Mouse (Mus musculus) c-Kit-positive CD71-negative TER-119-negative erythroid progenitor cells, embryonic 14.5 days (primary cell): Measurements from ENCODE around the gene Plekhm3.
A peak's percentile ranks its signal among the peaks of the same experiment; 100 is the strongest.

Source experiments
- DNase-seq: peaks from one replicate; pipeline ENCODE4 v3.0.0-alpha.2; 2013; ENCODE audit warnings: low read depth

The Plekhm3 gene

DNA sequence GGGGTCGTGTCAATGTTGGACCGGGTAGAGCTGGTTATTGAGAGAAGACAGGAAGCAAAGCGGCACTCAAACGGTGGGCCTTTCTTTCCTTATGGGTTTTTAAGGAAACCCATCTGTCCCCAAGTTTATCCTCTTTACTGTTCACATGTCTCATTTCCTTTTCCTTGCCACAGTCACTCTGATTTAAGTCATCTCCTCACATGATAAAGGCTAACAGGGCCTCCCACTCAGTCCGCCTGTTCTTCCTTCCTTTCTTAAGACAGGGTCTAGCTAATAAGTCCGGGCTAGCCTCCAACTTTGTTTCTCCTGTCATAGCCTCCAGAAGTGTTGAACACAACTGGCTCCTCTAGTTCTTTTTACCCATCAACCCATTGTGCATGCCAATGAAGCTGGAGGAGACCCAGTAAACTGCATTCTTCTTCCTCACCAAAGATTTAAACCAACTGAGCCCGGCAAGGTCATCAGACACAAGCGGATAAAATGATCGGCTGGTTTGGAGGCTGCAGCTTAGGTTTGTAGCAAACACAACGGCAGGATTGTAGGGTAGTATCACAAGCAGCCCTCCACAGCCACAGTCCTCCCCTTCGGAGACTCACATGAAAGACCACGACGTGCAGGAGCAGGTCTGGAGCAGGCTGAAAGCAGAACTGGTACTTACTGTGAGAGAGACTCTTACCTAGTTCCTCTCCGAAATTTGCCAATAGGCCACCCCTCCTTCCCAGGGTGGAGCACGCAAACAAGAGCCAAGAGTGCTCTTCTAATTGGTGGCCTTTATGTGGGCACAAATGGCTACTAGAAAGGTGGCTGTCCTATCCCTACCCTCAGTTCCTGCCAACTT lies 29.0 kb downstream of the Plekhm3 start:
- DNase-seq, result no peak

DNA sequence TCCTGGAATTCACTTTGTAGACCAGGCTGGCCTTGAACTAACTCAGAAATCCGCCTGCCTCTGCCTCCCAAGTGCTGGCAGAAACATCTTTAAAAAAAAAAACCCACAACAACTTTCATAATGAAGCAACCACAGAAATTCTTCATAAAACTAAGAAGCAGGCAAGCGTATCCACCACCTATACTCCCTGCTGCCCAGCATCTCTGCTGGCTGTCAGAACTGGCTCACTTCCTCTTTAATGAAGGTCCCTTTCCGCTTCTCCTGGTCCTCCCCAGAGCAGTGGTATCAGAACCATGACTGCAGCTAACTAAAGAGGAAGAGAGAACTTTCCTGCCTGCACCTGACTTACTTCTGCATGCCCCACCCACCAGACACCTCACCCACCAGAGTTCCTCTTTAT lies 31.0 kb downstream of the Plekhm3 start:
- peak; percentile 52 for DNase-seq

DNA sequence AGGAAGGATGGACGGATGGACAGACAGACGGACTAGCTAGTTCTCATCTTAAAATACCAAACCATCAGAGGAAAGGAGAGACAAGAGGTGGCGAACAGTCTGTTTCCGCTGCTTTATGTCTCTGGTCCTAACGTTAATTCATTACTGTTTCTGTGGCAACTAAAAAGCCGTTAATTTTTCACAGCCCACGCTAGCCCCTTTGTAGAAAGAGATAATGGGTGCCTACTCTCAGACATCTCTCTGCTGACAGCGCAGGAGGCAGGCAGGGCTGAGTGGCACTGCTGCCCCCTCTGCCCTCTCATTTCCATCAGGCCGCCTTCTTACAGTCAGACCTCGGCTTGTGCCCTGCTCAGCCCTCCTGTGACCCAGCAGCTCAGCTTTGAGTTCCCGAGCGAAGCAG lies 32.3 kb downstream of the Plekhm3 start:
- no peak for DNase-seq

DNA sequence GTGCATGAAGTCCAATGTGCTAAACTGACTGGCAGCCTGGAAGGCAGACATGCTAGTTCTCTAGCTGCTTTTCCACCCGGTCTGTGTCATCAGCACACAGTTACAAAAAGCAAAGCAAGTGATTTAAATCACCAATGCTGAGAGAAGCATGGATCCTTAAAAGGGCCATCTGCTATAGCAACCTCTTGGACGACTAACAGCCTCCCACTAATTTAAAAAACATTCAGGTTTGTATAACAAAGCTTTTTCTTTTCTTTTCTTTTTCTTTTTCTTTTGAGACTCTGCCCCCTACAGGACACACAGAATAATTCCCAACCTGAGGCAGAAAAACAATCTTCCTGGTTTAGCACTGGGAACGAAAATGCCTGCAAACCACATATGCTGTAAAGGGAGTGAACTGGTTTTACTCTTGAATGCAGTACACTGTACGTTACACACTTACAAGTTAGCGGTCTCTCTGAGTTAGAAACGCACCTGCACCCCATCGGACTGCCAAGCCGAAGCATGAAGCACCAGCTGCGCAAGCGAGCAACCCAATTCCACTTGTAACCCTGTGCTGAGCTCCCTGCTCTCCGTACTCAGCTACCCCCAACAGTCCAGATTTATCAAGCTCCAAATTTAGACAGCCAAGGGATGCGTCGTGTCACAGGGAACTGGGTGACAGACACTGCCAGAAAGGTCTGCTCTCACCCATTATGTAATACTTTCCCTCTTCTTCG lies 37.7 kb downstream of the Plekhm3 start:
- no peak for DNase-seq

DNA sequence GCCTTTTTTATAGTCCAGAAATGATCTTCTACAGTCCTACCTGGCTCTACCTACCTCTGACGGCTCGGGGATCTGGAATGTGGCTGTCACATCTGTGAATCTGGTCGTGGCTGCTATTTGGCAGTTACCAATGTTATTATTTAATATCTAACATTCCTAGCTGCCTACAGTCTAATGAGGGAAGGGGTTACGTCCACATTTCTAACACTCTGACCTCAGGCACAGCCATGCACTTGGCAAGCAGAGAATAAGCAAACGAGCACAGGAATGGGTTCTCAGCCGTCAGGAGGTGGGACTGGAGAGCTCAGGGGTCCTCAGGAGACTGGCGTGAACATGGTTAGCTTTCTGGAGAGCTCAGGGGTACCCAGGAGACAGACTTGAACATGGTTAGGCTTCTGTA lies 38.7 kb downstream of the Plekhm3 start:
- DNase-seq, result no peak

DNA sequence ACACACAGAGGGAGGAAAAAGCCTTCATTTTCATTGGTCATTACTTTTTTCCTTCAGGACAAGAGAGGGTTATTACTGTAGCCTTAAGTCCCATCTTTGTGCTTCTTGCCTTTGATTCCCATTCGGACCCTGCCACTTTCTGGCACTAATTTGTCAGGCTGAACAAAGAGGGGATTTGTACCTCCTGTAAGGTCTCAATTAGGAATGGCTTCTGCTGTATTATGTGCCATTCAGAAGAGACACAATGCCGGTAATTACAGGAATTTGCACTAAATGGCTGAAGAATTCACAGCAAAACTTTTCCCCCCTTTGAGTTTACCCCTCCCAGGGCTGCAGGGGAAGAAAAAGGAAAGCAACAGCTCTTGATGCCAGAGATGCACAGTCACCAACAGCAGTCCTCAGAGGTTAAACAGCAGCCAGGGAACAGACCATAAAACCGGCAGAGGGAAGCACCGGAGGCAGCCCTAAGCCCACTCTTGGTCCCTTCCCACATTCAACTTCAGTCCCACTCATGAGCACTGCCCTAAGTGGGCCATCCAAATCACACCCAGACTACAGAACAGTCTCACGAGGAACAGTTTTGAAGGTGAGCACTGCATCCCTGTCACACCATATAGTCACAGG lies 39.6 kb downstream of the Plekhm3 start:
- DNase-seq, result no peak

DNA sequence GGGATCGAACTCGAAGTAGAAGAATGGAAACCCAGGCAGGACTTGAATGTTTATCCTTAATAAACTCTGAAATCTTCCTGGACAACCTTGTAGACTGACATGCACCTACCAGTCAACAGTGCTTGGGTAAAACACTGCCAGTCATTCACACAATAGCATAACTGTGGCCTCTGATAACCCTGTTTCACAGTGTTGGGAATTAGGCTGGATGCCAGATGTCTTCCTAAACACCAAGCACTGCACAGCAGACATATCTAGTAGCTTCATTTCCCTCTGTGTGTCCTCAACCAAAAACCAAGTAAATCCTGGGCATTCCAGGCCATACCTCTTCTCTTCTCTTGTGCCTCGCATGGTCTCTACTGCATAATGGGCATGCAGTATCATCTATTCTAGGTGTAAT lies 42.3 kb downstream of the Plekhm3 start:
- no peak for DNase-seq

DNA sequence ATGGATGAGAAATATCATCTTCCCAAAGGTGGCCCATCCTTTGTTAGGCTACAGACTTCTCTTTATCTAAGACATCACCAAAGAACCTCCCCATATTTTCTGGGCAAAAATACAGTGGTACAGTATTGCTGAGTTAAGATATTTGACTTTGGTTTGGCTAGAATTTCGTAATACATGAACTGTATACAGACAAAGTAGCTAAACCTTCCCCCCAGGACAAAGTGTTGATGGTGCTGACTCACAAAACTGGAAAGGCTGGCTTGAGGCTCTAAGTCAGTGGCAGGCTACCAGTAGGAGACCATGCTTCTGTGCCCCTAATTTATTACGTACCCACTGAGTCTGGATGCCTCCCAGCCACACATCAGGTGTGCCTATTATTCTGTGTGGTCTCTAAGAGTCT lies 48.9 kb downstream of the Plekhm3 start:
- no peak for DNase-seq

DNA sequence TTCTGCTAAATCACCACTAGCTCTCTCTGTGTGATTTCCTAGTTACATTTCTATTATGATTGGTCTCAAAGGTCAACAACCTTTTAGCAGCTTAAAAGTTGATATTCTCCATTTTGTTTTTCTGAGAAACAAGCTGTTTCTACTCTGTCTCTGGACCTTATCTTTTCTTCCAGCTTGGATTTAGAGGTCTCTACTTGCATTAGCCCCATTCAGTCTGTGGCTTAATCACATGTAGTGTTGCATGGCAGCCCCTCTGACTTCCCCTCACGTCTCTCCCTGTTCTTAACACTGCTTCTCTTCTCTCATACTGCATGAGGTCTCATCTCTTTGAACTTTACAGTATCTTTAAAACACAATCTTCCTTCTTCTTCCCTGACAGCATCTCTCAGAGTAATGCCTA lies 50.4 kb downstream of the Plekhm3 start:
- DNase-seq, result no peak

DNA sequence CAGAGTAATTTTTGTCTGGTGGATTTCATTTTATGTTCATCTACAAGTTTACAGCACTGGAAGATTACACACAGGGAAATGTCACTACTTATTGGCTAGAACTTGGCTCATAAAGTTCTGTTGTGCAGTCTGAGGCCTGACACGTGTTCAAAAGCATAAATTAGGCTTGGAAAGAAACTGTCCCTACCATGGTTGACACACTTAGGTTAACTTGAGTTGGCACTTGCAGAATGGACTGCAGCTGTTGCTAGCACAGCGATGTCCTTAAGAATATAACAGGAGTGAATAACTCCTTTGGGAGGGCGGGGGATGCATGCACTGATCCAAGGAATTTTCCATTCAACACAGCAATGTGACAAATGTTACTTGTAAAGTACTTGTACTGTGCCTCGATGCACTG lies 53.2 kb downstream of the Plekhm3 start:
- no peak for DNase-seq

DNA sequence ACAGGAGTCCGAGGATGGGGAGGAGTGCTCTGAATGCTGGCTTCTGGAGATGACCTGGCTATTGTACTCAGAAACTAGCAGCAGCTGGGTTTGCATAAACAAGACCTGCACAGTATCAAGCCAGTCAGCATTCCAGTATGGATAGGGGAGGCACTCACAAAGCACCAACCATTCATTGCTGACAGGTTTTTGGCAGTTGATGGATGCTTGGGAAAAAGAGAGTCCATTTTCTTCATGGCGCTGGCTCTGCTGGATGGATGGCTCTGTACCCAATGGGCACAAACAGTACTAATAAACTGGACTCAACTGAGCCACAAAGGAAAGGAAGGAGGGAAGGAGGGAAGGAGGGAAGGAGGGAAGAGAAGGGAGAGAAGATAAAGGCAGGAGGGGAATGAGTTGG lies 53.8 kb downstream of the Plekhm3 start:
- no peak for DNase-seq

DNA sequence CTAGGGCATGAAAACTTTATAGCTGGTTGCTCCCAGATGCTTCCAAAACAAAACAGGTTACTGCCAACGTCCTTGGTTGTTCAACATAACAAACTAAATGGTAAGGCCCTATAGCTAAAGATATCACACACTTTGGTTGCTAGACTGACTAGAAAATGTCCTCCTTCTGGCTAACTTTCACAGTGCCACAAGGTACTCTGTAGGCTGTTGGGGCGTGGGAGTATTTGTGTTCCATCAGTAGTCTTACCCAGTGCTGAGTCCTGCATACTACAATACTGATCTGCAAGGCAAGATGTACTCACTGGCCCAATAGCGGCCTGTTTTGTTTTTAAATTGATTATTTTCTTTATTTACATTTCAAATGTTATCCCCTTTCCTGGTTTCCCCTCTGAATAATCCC lies 56.9 kb downstream of the Plekhm3 start:
- DNase-seq, result no peak

DNA sequence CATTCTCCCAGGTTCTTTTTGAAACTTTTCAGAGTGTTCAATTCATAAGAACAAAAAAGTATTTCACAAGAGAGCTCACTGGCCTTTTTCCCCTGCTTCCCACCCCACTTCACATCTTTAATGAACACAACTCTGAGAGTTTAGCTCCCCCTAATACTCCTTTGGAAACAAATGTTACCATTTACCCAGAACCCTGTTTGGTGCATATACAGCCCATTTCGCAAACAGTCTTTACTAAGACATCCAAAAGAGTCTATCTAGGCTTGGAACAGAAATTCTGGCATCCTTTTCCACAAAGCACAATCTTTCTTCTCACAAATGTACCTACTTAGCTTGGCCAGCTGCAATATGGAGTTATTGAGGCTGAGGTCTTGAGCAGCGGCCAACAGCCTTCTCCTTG lies 59.1 kb downstream of the Plekhm3 start:
- DNase-seq, result no peak

DNA sequence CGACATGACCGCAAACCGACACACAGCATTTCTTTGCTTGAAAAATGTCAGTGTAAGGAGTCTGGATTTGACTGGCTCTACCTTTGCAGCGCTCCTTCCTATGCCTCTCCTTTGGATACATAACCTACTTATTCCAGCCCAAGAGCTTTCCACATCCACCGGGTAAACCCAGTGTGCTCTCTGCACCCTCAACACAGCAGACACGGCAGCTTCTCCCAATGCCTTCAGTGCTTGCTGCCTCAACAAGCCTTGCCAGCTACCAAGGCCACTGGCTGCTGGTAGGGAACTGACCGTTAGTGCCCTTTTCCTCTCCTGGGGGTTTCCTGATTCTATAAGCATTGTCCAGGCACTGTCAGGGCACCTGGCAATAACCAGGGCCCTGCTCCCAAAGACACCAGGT lies 62.8 kb downstream of the Plekhm3 start:
- no peak for DNase-seq

DNA sequence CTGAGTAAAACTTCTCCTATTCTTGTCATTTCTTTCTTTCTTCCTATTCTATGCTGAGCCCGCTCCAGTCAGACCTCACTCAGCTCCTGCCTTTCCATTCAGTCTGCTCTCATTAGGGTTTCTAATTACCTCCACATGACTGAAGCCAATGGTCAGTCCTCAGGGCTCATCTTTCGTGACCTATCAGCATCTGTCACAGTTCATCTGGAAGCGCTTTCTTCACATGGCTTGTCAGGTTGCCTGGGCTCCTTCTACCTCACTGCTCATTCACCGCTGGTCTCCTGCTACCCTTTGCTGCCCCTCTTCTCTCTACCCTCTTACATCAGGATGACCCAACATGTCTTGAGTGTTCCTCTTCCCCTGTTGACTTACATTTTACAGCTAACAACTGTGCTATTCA lies 65.3 kb downstream of the Plekhm3 start:
- DNase-seq, result no peak

DNA sequence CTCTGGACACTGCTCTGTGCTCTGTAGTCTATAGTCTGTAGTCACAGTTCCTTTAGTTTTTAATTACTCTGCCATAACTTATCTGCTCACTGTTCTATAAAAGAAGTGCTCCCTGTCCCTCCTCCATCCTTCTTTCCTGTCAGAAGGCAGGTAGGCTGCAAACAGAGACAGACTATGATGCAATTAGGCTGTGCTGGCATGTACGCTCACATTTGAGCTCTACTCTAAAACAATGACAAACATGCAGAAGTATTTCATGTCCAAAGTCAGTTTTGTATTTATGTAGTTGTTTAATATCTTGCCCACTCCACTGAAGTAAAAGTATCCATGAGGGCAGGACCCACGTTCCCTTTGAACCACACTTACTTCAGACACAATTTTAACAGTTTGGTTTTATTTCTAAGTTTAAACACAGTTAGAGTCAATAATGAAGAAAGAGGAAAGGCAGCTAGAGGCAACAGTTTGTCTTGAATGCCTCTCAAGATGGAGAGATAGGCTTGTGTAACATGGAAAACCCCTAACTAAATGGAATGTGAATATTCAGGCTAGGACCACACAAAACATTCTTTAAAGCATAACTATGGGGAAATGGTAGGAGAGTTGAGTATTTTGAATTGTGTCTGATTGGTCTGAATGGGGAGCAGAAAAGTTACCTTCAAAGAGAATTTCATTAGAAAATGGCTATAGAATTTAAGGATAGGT lies 69.0 kb downstream of the Plekhm3 start:
- no peak for DNase-seq

DNA sequence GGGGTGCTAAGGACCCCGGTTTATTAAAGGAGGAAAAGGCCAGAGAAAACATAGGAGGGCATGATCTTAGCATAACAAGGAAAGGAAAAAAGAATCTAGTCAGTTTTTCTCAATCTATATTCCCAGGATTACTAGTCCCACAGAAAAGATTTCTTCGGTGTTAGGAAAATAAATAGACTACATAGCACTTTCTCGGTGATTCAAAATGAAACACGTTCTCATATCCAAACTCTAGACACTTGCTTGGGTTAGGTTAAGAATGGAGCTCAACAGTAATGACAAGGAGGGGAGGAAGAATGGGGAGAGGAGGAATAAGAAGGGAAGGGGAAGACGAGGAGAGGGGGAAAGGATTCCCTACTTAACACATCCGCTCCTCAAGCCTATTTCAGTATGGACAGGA lies 69.9 kb downstream of the Plekhm3 start:
- DNase-seq, result no peak

DNA sequence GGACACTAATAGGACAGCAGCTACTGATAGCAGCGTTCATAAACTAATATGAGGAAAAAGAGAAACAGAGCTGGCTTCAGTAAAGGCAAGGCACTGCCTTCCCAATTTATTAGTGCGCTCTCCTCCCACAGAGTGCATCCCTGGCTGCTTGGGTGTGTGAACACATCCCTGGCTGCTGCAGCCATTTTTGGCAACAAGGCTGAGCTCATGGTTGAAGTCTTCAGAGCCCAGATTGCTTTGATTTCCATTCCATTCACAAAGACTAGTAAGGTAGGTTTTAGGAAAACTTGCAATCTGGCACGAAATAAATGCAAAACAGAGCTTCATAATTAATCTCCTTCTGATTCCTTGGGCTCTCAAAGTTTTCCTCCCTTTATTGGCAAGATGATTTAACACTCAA lies 71.3 kb downstream of the Plekhm3 start:
- no peak for DNase-seq

DNA sequence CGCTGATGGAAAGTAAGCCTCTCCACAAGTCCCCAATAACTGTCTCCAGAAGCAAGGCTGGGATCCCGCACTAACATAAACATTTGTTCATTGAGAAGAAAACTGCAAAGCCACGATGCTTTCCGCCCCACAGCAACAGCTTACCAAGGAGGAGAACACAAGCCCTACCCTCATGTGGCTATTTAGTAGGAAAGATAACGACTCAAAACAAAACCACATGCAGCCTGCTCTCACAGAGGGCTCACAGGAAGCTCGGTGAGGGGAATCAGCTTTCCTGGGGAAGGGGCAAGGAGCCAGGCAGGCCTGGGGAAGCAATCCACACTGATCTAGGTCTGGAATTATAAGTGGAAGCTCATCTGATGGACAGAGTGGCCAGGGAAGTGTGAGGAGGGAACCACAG lies 72.6 kb downstream of the Plekhm3 start:
- DNase-seq, result no peak

DNA sequence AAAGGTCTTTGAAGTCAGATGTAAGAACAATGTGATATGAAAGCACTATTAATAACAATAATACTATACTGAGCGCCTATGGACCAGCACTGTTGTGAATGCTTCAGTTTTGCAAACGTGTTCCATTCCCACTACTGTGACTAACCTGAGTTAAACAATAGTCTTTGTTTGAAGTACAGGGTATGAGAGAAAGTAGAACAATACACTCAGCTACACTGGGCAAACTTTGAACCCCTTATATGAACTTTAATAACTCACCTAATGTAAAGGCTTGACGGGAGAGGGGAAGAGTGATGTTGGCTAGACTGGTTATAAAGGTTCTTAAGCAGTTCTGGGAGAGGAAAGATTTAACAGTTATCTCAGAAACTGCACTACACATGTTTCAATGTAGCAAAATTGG lies 76.0 kb downstream of the Plekhm3 start:
- no peak for DNase-seq

DNA sequence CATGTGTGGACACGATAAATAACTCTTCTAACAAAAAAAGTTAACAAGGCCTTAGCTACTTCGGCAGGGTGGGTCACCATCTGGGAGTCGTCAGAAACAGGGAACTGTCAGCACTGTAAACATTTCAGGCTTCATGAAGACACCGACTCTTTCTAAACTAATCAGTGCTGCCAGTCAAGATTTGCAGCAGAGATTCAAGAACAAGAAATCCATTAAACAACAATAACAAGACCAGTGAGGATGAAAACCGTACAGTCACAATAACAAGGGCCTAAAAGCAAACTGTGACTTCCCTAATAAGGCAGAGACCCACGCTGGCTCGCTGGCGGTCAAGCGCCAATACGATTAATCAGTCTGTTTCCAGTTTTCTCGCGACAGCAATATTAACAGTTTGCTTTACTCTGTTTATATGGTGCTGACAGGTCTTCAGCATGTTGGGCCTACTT lies 77.8 kb downstream of the Plekhm3 start:
- DNase-seq, result no peak

DNA sequence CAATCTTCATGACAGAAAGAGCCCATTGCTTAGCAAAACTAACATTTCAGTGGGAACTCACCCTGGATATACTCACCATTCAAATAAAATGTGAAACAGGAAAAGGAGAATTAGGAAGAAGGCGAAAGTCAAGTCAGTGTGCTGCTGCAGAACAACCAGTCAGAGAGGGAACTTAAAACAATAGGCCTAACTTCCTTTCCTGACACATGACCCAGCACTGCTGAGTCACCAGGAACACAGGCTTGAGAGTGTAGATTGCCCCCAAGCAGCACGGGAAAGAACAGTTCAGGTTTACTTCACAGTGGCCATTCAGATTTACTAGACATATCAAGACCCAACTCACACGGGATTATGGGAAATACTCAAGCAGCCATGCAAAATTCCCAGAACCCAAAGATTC lies 80.3 kb downstream of the Plekhm3 start:
- DNase-seq, result peak; percentile 37

DNA sequence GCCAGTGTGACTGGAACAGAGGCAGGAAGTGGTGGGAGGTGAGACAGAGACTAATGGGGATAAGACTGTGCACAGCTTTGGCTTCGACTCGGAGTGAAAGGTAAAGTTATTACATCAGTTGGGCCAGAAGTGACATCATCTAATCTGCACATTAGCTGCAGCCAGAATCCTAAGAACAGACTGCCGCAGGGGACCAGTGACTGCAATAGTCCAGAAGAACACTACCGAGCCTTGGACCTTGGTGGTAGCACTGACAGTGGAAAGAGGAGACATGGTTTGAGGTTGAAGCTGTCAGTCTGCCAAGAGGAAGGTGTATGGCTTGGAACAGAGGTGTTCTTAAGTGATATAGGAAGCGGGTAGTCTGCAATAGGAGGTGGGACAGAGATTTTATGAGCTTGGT lies 80.9 kb downstream of the Plekhm3 start:
- no peak for DNase-seq
